Mouse (Mus musculus) cerebellum, postnatal 25 days (tissue): ENCODE data around the gene Meaf6.

Experiments
- DNase-seq, 2 experiments: peaks; one replicate each; pipeline ENCODE4 v3.0.0; 2021; ENCODE audit warnings: mixed read lengths in 2 of 2

The Meaf6 gene

DNA sequence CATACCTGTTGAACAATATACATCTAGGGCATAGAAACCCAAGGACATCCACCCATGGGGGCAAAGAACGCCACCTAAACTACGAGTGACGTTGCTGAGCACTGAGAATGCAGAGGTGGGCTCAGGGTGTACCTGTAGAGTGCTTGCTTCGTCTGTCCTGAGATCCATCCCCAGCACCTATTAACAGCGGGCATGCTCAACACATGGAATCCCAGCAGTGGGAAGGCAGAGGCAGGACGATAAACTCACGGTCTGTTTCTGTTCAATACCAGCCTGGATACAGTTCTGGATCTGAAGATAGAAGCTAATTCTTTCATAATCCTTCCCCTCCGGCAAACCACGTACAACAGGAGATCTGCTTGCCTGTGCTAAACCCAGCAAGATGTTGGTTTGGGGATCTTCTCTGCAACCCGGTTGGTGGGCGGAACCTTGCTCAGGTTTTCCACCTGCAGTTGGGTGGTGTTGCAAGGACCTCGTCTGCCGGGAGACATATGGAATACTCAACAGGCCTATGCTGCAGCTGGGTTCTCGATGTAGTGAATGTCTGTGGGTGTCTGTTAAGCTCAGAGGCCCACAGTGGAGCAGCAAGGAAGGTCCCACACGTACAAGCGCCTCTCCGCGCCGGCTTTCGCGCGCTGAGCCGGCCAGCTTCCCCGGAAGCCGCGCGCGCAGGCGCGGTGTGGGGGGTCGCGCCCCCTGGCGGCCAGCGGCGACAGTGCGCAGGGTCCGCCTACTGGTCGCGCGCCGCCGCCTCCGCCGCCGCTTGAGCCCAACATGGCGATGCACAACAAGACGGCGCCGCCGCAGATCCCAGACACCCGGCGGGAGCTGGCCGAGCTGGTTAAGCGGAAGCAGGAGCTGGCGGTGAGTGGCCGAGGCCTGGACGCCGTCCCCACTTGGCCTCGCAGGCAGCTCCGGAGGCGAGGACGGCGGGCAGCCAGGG lies at the start of gene Meaf6:
Gene Meaf6 (plus strand): TSS at position 732 of the 943 bp plus-strand sequence.
- peak; percentile 96 to 97 for DNase-seq

DNA sequence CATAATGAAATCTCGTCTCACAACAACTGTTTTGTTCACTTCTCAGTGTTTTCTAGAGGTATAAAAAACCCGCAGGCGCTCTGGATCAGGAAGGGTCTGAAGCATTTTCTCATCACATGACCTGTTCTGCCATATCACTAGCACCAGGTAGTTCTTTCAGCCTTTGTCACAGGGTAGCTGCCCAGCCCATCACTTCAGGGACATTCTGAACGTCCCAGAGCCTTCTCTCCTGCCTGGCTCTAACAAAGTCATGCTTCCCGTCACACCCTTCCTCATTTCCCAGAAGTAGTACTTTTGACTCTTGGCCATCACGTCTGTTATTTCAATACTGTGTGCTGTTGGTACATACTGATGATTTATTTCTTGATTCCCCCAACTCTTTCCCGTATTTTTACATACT lies 40.5 kb upstream of the Meaf6 start:
- DNase-seq = no peak

DNA sequence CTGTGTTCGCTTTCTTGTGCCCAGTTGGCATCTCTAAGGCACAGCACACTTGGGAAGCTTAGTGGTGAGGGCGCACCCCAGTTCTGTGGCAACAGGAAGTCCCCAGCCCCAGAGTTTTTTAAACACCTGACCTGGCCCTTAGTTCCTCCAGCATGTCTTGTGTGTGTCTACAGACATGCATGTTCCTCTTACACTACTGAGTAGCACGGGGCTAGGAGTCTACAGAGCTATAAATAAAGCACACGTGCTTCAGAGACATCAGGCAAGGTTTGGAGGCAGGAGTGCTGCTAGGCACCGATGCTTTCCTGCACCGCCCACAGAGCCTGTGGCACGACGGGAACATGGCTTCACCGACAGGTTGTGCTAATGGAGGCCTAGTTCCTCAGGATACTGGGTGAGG lies 29.5 kb upstream of the Meaf6 start:
- no peak for DNase-seq

DNA sequence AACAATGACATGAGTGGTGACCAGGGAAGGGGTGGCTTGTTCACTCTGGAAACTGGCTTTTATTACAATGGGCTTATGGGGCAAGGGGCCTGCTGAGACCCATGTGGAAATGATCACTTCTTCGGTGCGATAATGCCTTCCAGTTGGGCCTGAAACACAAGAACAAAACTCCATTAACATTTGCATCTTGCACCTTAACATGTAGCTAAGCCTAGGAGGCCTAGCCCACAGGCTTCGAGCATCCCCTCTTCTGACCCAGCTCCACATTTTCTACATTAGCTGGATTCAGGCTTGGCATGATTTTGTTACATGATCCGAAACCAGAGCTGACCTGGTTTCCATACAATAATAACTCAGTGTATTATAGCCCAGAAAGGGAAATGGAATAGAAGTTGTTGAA lies 28.5 kb upstream of the Meaf6 start:
- DNase-seq = no peak

DNA sequence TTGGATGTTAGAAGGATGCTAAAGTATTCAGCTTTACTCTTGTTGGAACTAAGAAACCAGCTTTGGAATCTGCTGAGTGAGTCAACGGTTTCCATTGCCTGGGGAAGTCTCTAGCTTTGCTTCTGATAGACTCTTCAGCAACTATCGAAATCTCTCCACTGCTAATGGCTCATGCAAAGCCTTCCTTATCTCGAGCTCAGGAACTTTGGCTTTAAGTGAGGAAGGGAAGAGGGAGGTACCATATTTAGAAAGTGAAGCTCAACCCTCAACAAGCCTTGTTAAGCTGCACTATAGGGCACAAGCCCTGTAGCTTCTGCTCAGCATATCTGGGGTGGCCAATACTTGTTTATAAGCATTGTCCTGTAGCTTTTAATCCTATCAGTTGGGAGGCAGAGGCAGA lies 27.7 kb upstream of the Meaf6 start:
- DNase-seq = no peak

DNA sequence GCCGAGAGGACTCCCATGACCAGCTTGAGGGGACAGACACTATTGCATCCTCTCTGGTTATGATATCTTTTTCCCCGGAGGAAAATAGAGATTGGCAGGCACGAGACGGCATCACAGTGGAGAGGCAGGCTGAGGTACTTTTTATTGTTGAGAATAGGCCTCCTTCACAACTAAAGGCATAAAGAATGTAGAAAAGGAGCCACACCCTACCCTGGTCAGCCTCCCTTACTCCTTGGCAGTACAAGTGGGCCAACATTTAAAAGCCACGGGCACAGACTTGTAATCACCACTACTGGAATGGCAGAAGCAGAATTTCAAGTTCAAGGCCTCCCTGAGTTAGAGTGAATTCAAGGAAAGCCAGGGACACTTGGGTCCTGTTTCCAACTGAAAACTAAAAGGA lies 26.9 kb upstream of the Meaf6 start:
- DNase-seq = no peak

DNA sequence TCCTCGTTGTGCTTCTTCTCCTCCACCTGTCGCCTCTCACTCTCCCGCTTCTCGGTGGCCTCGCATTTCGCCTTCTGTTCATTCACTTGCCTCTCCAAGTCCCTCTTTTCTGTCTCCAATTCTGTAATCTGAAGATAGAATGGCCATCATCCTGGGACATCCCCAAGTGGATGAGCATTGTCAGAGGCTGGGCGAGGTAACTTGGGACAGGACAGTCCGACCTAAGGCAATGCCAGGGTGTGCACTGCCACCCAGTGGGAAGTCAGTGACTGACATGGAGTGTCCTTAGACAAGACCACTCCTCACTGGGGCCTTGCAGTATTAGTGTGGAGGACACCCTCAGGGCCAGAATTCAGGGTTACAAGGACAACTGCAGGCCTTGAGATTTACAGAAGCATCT lies 25.9 kb upstream of the Meaf6 start:
- peak; percentile 24 to 59 for DNase-seq

DNA sequence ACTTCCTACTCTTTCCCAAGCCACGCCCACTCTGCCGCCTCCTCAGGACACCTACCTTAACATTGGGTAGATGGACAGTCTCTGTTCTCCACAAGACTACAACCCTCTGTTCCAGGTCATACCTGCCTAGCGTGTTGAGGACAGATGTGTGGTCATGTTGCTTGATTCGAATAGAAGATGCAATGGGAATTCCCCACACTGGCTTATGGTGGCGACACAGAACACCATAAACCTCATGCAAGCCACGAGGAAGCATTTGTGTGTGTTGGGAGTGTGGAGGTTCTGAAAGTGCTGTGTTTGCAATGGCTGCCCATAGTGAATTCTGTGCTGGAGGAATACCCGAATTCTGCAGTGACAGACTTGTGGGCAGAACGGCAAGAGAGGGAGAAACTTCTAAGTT lies 21.1 kb upstream of the Meaf6 start:
- no peak for DNase-seq

DNA sequence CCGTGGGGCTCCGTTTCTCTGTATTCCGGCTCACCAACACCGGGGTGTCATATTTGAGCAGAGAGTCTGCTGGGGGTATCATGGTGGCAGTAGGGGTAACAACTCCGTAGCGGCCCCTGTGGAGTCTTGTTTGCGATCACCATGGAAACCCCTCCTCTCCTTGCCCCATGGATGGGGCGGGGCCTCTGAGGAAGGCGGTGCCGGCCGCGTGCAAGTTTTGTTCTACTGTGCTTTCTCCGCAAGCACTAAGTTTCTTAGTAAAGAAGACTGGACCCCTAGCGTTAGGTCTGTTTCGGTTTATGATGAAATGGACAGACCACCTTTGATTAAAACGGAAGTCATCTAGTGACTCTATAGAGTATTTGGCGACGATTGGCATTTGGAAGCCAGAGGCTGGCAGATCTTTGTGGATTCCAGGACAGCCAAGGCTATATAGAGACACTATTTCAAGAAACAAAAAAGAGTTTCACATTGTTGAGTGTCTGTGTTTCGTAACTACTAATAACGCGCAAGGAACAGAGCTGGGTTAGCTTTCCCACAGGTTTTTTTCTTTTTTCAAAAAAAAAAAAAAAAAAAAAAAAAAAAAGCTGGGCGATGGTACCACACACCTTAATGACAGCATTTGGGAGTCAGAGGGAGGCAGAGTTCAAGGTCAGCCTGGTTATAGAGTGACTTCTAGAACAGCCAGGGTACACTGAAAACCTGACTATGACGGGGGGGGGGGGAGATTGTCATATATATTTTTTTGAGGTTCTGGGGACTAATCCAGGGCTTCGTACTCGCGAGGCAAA lies 19.2 kb upstream of the Meaf6 start, which contains the start of gene Dnali1:
Gene Dnali1 (minus strand): TSS at position 187 of the 791 bp plus-strand sequence.
- peak; percentile 36 to 56 for DNase-seq

DNA sequence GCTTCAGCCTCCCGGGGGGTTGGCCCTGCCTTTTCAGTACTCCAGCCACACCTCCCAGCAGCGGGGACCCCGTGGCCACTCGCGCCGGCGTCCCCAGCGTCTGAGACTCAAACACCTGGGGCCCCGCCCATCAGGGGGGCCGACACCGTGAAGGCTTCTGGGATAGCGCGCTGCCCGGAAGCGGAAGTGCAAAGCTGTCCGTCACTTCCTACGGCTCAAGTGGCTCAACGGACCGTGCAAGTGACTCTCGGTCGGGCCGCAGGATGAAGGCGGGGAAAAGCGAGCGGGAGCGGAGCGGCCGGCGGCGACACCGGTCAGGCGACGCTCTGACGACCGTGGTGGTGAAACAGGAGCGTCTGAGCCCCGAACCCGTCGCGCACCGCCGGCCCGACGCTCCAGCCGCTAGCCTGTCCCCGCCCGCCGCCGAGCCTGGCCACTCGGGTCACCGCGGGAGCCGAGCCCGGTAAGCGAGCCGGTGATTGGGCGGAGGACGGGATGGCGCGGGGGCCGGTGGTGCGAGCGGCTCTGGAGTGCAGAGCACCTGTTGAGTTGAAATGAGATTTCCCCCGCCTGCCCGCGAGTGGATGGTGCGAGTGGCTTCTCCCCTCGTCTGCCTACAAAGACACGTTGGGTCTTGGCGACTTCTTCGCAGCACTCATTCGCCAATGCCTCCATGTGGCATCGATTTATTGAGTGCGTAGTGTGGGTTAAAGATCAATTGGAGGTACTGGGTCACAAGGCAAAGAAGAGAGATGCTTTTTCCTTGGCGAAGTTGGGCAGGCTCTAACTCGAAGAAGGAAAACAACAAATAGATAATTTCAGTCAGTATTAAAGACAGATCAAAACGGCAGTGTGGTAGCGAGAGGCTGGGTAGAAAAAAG lies 18.2 kb upstream of the Meaf6 start, which contains the start of gene Snip1:
Gene Snip1 (plus strand): TSS at position 183 of the 881 bp plus-strand sequence.
- peak; percentile 97 for DNase-seq

DNA sequence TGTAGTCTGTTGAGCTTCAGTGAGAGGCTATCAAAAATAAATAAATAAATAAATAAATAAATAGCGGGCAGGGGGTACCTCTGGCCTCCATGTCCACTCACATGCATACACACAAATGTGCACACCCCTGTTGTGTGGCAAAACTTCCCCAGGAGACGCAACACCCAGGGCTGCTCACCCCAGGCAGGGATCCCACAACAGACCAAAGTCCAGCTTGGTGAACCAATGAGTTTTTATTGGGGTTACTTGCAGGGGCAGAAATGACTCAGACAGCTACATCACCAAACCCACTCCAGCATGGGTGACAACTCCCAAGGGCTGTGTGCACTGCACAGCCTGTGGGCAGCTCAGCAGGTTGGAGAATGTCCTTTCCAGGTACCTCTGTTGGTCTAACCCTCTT lies 7.2 kb upstream of the Meaf6 start:
- no peak for DNase-seq

DNA sequence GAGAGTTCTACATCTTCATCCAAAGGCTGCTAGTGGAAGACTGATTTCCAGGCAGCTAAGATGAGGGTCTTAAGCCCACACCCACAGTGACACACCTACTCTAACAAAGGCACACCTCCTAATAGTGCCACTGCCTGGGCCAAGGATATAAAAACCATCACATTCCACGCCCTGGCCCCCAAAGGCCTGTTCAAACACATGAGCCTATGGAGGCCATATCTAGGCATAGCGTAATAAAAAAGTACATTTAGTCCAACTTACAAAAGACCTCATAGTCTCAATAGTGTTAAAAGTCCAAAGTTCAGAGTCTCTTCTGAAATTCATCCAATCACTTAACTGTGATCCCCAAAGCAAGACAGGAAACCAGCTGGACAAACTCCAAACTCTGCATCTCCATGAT lies 6.2 kb upstream of the Meaf6 start:
- DNase-seq = no peak

DNA sequence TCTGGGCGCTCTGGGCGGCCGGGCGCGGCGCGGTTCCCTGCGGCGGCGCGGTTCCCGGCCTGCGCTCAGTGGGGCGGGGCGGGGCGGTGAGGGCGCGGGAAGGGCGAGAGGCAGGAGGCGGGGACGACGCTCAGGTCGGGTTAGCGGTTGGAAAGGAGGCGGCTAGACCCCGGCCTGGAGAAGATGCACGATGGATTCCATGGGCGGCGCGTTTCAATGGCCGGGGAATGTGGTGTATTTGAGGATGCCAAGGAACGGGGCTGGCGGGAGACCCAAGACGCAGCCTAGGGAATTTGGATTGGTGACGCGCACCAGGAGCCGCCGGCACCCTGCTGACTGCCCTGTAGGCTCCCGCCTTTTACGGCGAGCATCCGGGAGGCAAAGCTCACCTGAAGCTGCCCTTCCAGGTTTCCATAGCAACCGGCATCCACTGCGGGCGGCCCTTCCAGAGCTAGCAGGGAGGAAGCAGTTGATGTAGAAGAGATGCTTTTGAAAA lies 460 bp downstream of the Meaf6 start:
- peak in 1 of 2 experiments; percentile 78 for DNase-seq

DNA sequence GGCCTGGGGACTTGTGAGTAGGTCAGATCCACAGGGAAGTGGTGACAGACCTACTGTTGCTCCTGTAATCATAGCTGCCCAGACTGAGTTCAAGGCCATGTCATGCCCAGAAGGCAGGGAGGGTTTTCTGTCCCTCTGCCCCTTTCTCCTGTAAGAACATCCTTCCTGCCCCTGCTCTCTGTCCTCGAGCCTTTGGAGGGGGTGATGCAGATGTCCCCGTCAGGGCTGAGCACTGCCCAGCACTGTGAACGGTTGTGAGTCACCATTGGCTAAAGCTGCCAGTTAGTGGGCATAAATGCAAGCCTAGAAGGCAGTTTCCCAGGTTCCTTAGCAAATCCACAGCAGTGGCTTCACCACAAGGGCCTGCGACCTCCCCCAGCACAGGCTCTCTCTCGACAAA lies 8.1 kb downstream of the Meaf6 start:
- DNase-seq = no peak

DNA sequence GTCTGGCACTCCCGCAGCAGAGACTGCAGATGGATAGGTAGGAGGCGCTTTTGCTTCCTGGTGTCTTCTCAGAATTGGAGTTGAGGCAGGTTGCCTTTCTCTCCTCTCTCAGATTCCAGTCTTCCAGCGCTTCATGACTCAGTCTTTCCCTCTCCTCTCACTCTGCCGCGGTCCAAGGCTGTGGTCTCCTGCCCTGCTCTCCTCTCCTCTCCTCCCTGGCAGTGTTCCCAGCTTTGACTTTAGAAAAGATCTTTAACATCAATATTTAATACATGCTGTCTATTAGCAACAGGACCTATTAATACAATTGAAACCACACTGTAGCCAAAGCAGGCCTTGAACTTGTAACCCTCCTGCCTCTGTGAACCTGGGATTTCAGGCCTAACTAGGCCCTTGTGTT lies 11.1 kb downstream of the Meaf6 start:
- no peak for DNase-seq

DNA sequence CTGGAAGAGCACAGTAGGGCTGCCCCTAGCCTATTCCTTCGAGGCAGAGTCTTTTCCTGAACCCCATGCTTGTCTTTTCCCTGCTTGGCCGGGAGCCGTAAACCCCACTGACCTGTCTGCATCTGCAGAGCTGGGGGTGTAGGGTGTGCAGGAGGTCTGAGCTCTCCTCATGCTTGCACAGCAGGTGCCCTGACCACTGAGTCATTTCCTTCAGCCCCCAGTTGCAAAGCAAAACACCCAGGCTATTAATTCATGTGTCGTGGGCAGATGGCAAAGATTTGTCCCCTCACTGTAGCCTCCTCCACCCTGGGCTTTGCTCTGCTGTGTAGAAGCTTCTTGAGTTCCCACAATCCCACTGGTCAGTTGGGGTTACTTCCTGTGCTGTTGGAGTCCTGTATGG lies 12.5 kb downstream of the Meaf6 start:
- no peak for DNase-seq

DNA sequence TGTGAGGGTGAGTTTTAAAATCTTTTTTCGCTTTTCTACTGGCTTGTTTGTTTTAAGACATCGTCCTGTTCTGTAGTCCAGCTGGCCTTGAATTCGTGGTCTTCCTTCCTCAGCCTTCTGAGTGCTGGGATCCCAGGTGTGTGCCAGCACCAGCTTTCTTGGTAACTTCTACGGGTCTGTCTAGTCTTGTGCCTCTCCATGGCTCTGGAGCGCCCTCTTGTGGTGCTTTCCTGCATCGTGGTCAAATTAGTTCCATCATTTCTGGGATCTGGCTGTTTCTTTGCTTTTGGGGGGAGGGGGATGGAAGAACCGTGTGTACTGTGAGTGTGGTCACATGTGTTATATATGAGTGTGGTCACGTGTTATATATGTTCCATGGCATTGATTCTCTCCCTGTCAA lies 14.5 kb downstream of the Meaf6 start:
- peak; percentile 85 to 91 for DNase-seq

DNA sequence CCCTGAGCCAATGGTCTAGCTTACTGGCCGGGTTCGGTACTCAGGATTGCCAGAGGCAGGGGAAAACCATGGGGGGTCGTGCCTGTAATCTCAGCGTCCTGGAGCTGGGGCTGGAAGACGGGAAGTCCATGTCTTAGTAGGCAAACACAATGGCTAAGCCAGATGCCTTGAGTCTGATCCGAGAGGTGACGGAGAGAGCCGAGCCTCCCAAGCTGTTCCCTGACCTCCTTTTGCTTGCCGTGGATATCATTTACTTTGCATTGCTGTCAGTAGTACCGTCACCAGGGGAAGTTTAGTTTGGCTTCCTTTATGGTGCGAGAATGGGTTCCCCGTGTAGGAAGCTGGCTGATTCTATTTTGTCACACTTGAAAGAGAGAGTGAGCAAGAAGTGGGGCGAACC lies 16.4 kb downstream of the Meaf6 start:
- DNase-seq = no peak

DNA sequence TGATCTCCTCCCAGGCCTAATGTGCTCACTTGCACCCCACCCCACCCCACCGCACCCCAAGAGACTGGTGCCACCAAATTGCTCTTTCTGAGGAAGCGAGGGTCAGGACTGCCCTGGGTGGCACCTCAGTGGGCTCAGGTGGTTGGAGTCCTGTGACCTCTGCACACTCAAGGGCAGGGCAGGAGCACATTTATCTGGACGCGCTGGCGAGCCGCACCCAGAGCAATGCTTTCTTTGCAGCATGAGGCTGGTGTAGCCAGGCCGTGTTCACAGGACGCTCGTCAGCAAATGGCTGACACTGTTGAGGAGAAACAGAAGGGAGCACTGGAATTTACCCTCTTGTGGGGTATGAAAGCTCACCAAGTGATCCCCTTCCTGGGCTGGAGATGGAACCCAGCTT lies 20.4 kb downstream of the Meaf6 start:
- no peak for DNase-seq

DNA sequence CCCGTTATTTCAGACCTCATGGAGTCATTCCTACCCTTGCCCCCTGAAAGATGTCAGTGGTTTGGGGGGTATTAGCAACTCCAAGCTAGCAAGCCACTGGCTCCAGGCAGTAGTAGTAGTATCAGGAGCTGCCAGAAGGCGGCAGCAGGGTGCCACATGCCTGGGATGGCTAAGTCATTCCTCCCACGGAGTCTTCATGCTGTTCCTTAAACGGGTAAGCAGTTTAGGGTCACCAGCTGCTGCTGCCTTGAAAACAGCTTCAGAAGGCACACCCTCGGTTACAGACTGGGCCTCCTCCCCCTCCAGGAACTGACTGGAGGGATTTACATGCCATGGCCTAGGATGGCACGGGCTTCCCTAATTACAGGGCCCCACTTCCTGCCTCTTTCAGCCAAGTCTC lies 29.7 kb downstream of the Meaf6 start:
- peak; percentile 84 to 90 for DNase-seq

DNA sequence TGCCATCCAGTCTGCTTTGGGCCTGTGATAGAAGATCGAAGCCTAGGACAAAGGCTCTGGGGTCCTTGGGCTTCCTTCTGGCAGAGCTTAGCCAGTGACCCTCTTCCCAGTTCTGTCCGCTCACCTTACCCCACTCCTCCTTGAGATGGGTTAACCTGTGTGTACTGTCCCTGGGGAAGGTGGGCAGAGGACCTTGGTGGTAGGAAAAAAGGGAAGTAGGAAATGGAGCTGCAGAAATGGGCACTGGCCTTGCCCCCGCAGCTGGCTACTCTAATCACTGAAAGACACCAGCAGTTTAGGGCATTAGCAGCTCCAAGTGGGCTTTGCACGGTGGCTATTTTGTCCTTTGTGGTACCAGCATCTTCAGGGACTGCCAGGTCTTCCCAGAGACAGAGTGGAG lies 30.1 kb downstream of the Meaf6 start:
- no peak for DNase-seq

DNA sequence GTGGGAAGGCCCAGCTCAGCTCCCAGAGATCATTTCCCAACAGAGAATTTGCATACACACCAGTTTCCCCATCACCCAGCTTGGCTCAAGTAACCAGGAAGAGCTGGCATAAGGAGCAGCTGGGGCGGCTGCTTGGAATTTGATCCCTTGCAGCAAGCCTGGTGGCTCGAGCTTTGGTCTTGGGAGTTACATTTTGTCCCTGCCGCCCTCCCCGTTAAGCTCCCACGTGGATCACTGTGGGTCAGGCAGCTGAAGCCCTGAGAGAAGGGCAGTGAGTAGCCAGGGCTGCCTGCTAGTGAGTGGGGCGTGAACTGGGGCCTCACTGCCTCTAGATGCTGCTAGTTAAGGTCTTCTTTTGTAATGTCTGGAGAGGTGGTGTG lies 30.8 kb downstream of the Meaf6 start:
- no peak for DNase-seq
